Mouse (Mus musculus): ENCODE results near the gene Slc10a1. TPM values are rescaled to one million over a fixed set of nuclear protein-coding genes. Genes with fewer than 3 reads are reported as not detected.

The Slc10a1 gene
- polyA plus RNA-seq (2014; fragmentation: Nextera tagmentation; extraction: Ambion mirVana), result 0.53 and 1.0 TPM in 2 replicates

DNA sequence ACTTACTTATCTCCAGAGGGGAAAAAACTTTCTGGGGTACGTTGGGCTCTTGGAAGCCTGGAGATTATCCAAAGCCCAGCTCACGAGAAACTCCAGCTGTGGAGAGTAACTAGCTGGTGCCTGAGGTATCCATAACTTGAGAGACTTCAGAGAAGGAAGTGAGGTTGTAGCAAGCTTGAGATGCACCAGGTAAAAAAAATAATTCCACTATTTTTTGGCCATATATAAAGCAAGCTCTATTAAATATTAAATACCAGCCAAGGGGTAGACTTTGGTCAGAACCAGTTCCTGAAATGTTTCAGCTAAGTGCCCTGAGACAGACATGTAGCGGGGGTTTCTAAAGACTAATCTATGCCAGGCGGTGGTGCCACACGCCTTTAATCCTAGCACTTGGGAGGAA lies at the start of gene Slc10a1:
Gene Slc10a1, minus strand, starts transcription at position 101 of the 400 bp plus-strand sequence.
- 81% methylated on average over 5 of the region's 5 CpGs for WGBS
- Histone ChIP-seq H3K27me3 (ENCODE audit: insufficient read depth, low read length) (no peaks in the 10 kb centered on the region), H3K4me1 (ENCODE audit: insufficient read depth) (no peaks in the 10 kb centered on the region), H3K36me3 (ENCODE audit: insufficient read depth) (no peaks in the 10 kb centered on the region), H3K4me2 (no peak within 1 kb of the TSS), H3K27ac (ENCODE audit: low read depth) (no peak within 1 kb of the TSS), H3K4me3 (ENCODE audit: low read depth, low read length) (no peak within 1 kb of the TSS), H3K9ac (no peak within 1 kb of the TSS), H3K9me3 (ENCODE audit: low read depth, low read length) (no peaks in the 10 kb centered on the region)
- DNase-seq (no peak), ATAC-seq (ENCODE audit: insufficient read depth) (no peak)
- no peak for TF ChIP-seq CTCF (IDR thresholded peaks at IDR 0.05; ENCODE audit: low read depth)

DNA sequence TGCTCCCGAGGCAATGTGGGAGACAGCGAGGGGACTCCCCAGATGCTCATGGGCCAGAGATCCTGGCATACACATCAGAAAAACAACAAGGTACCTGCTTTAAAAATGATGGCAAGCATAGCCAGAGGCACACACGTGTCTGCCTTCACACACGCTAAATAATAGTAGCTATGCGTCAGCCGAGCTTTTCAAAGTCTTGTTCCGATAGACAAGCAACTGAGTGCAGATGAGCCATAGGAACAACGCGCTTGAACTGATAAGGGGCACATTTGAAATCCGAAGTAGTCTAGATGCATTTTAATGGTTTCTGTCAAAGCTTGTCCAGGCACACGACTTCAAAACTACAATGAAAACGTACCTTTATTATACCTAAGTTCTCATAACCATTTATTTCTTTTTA lies 49.1 kb upstream of the Slc10a1 start:
- Histone ChIP-seq H3K27ac (ENCODE audit: low read depth) (no peak overlapping the region), H3K36me3 (ENCODE audit: insufficient read depth) (no peaks in the 10 kb centered on the region), H3K4me2 (no peak overlapping the region), H3K4me3 (ENCODE audit: low read depth, low read length) (no peak overlapping the region), H3K9me3 (ENCODE audit: low read depth, low read length) (no peaks in the 10 kb centered on the region), H3K4me1 (ENCODE audit: insufficient read depth) (no peaks in the 10 kb centered on the region), H3K27me3 (ENCODE audit: insufficient read depth, low read length) (no peaks in the 10 kb centered on the region), H3K9ac (no peak overlapping the region)
- ATAC-seq (ENCODE audit: insufficient read depth) (no peak), DNase-seq (no peak)
- WGBS, result 86% methylated on average over 12 of the region's 12 CpGs
- TF ChIP-seq CTCF (IDR thresholded peaks at IDR 0.05; ENCODE audit: low read depth), result no peak

DNA sequence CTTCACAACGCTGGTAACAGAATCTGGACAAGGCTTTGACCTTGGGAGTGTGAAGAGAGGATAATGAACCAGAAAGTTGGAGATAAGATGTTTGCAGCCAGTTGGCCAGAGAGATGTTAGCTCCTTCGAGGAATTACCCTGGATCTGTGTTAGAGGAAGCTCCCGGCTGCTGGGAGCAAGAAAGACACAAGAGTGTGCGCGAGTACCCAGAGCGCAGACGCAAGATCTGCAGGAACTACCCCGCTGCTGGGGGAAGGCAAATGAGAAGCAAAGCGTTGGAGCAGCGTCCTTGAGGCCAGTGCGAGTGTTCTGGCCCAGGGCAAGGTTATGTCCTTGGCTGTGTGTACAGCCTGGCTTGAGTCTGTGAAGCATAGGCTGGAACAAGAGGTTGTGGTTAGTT lies 45.0 kb upstream of the Slc10a1 start:
- Histone ChIP-seq H3K27me3 (ENCODE audit: insufficient read depth, low read length) (no peaks in the 10 kb centered on the region), H3K4me1 (ENCODE audit: insufficient read depth) (no peaks in the 10 kb centered on the region), H3K9ac (no peak overlapping the region), H3K4me2 (no peak overlapping the region), H3K9me3 (ENCODE audit: low read depth, low read length) (no peaks in the 10 kb centered on the region), H3K36me3 (ENCODE audit: insufficient read depth) (no peaks in the 10 kb centered on the region), H3K4me3 (ENCODE audit: low read depth, low read length) (no peak overlapping the region), H3K27ac (ENCODE audit: low read depth) (no peak overlapping the region)
- no peak for TF ChIP-seq CTCF (IDR thresholded peaks at IDR 0.05; ENCODE audit: low read depth)
- no peak for DNase-seq
- no peak for ATAC-seq (ENCODE audit: insufficient read depth)
- 72% methylated on average over 11 of the region's 11 CpGs for WGBS

DNA sequence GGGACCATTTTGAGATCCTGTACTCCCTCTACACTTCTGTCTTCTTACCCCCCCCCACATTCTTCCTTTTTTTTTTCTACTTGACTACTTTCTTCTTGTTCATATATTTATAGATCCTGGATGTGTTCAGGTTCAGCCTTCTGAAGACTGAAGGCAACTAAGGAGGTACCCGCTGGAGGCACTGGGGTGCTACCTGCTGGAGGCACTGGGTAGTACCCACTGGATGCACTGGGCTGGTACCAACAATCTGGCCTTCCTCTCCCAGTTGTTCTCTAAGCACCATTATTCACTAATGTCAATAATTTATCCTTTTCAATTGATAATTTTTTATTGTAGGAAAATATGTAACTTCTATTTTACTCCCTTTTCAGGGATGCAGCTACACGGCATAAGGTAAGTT lies 43.5 kb upstream of the Slc10a1 start:
- no peak for TF ChIP-seq CTCF (IDR thresholded peaks at IDR 0.05; ENCODE audit: low read depth)
- Histone ChIP-seq H3K9ac (no peak overlapping the region), H3K4me3 (ENCODE audit: low read depth, low read length) (no peak overlapping the region), H3K4me1 (ENCODE audit: insufficient read depth) (no peaks in the 10 kb centered on the region), H3K9me3 (ENCODE audit: low read depth, low read length) (no peaks in the 10 kb centered on the region), H3K27me3 (ENCODE audit: insufficient read depth, low read length) (no peaks in the 10 kb centered on the region), H3K36me3 (ENCODE audit: insufficient read depth) (no peaks in the 10 kb centered on the region), H3K4me2 (no peak overlapping the region), H3K27ac (ENCODE audit: low read depth) (no peak overlapping the region)
- ATAC-seq (ENCODE audit: insufficient read depth) (no peak), DNase-seq (no peak)
- 76% methylated on average over 2 of the region's 2 CpGs for WGBS

DNA sequence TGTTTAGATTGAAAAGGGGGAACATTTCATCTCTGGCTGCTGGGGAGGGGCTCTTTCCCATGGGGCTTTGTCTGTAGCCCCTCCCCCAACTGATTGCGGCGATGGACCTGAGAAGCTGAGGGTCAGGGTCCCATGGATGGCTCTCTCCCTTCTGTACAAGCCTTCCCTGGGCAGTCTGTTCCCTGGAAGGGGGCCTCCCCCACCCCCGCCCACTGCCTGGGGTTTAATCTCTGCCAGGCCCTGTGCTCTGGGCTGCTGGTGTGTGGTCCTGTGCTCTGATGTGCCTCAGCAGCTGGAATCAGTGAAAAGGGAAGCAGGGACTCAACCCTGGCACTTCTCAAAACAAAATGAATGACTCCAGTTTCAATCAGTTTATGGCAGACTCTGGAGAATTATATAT lies 41.3 kb upstream of the Slc10a1 start:
- no peaks in the 10 kb centered on the region for H3K36me3 ChIP-seq (ENCODE audit: insufficient read depth)
- DNase-seq, result no peak
- 15% methylated on average over 3 of the region's 3 CpGs for WGBS
- H3K27me3 ChIP-seq (ENCODE audit: insufficient read depth, low read length), result no peaks in the 10 kb centered on the region
- no peak; the same call in 1 of the 2 replicates for ATAC-seq (ENCODE audit: insufficient read depth)
- no peaks in the 10 kb centered on the region for H3K4me1 ChIP-seq (ENCODE audit: insufficient read depth)
- H3K4me2 ChIP-seq, result 0 out of 2 replicates have a peak overlapping the region, but pooled peaks have one; percentile 25
- no peak for TF ChIP-seq CTCF (IDR thresholded peaks at IDR 0.05; ENCODE audit: low read depth)
- no peak overlapping the region for H3K27ac ChIP-seq (ENCODE audit: low read depth)
- H3K9ac ChIP-seq, result no peak overlapping the region
- H3K4me3 ChIP-seq (ENCODE audit: low read depth, low read length), result no peak overlapping the region
- no peaks in the 10 kb centered on the region for H3K9me3 ChIP-seq (ENCODE audit: low read depth, low read length)

DNA sequence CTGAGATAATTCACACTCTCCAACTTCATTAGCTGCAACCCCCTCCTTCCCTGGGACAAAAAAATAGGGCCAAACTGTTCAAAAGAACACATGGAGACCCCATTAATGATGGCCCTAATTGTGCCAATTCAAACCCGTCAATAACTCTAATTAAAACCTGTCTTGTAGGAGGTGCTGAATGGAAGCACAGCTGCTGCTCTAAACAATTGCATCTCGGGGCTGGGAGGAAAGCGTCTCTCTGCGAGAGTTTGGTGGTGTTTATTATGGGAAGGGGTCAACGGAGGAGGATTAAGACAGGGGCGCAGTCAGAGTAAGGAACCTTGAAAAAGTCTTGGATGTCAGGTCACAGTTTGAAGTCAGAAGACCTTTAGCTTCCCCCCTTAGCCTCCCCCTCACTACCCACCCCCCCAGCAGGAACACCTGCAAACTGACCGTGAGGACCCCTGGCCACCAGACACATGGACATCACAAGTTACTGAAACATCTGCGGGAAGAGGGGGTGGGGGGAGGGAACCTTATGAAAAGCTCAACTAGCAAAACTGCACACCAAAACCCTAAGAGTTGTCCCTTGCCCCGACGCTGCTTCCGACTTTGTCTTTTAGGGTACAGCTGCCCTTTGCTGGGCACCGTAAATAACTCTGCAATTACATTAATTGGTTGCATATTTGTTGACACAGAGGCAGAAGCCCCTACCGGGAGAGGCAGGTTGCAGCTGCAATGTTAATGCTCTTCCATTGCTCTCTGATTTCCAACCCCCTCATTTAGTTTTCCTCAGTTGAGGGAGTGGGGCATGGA lies 34.5 kb upstream of the Slc10a1 start:
- no peak overlapping the region for H3K9ac ChIP-seq
- H3K36me3 ChIP-seq (ENCODE audit: insufficient read depth), result no peaks in the 10 kb centered on the region
- H3K9me3 ChIP-seq (ENCODE audit: low read depth, low read length), result no peaks in the 10 kb centered on the region
- ATAC-seq (ENCODE audit: insufficient read depth) (no peak), DNase-seq (no peak)
- no peaks in the 10 kb centered on the region for H3K27me3 ChIP-seq (ENCODE audit: insufficient read depth, low read length)
- no peaks in the 10 kb centered on the region for H3K4me1 ChIP-seq (ENCODE audit: insufficient read depth)
- no peak overlapping the region for H3K4me3 ChIP-seq (ENCODE audit: low read depth, low read length)
- no peak overlapping the region for H3K27ac ChIP-seq (ENCODE audit: low read depth)
- H3K4me2 ChIP-seq, result no peak overlapping the region
- TF ChIP-seq CTCF (IDR thresholded peaks at IDR 0.05; ENCODE audit: low read depth), result no peak
- 44% methylated on average over 13 of the region's 13 CpGs for WGBS

DNA sequence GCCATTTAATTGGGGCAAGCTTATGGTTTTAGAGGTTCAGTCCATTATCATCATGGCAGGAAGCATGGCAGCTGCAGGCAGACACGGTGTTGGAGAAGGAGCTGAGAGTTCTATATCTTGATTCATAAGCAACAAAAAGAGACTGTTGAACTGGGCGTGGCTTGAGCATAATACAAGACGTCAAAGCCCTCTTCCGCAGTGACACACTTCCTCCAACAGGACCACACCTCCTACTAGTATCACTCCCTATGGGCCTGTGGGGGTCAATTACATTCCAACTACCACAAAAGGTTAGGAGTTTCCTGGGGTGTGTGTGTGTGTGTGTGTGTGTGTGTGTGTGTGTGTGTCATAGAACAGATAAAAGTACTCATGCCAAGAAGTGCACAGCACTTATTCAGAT lies 32.4 kb upstream of the Slc10a1 start:
- DNase-seq (no peak), ATAC-seq (ENCODE audit: insufficient read depth) (no peak)
- Histone ChIP-seq H3K27ac (ENCODE audit: low read depth) (no peak overlapping the region), H3K9me3 (ENCODE audit: low read depth, low read length) (no peaks in the 10 kb centered on the region), H3K4me2 (no peak overlapping the region), H3K36me3 (ENCODE audit: insufficient read depth) (no peaks in the 10 kb centered on the region), H3K27me3 (ENCODE audit: insufficient read depth, low read length) (no peaks in the 10 kb centered on the region), H3K4me3 (ENCODE audit: low read depth, low read length) (no peak overlapping the region), H3K9ac (no peak overlapping the region), H3K4me1 (ENCODE audit: insufficient read depth) (no peaks in the 10 kb centered on the region)
- WGBS, result 74% methylated on average over 4 of the region's 4 CpGs
- TF ChIP-seq CTCF (IDR thresholded peaks at IDR 0.05; ENCODE audit: low read depth), result no peak
